Mouse (Mus musculus): ENCODE measurements around the gene Kcnq1. TPM values are rescaled to one million over a fixed set of nuclear protein-coding genes. Genes with fewer than 3 reads are reported as not detected.

Gene Kcnq1
- total RNA-seq, 2 experiments from 2014 or later = 51.7 to 55.3 TPM

- peak; percentile 84 for DNase-seq
Observed at GRCm38 (mm10) chr7:143138789-143139188, 32.6 kb downstream of the Kcnq1 start.

DNA sequence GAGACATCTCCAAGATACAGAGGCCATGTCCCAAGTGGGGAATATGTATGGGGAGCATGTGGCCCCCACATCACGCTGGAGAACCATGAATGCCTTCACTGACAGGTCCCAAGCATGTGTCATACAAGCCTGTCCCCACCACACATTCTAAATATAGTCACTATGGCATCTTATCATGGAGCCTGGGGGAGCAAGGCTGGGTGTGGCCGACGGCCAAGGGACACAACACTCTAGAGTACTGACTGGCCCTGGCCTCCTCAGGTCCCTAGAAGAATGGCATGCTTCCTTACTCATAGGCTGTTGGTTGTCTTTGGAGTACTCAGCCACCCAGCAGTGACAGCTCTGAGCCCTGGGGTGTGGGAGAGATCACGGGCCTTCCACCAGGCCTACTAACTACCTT, 33.8 kb downstream of the Kcnq1 start:
- DNase-seq = peak; percentile 77

GRCm38 (mm10) chr7:143142680-143143079, 36.5 kb downstream of the Kcnq1 start:
- DNase-seq = no peak

- no peak for DNase-seq
Observed at GRCm38 (mm10) chr7:143147015-143147414, 40.9 kb downstream of the Kcnq1 start.

GRCm38 (mm10) chr7:143151171-143151570, 45.0 kb downstream of the Kcnq1 start:
- peak; percentile 66 for DNase-seq

DNA sequence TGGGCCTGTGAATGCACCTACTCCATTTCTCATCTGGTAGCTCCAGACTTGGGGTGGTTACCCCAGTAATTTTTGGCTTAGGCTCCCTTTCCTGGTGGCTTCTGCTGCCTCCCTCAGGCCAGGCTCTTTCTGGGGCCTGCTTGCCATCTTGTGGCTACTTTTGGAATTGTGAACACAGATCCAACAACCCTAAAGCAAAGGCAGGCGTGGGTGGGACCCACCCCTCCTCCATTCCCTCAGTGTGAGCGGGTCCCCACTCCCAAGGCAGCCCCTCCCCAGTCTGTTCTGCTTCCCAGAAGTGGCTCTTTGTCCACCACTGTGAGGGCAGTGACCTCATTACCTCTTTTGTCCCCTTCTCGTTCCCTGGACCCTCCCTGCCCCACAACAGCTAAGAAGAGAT, 46.2 kb downstream of the Kcnq1 start:
- peak; percentile 61 for DNase-seq

- peak; percentile 93 for DNase-seq
Observed at GRCm38 (mm10) chr7:143153915-143154373, 47.8 kb downstream of the Kcnq1 start.

DNA sequence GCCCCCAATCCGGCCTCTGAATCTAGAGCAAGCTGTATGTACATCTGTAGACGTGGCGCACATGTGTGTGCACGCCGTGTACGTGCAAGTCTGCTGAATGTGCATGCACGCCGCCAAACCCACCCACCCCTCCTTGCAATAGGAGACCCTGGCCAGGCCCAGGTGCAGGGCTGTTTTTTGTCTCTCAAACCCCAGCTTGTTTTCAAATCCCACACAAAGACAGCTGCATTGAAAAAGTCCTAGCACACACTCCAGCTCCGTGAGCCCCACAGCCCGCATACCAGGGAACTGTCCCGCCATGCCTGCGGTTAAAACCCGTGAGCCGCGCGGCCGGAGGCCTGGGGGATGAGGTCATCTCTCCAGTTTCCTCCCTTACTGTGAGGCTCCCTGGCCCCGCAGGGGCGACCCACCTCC, 48.3 kb downstream of the Kcnq1 start:
- DNase-seq = peak; percentile 73

GRCm38 (mm10) chr7:143155257-143155656, 49.1 kb downstream of the Kcnq1 start:
- no peak for DNase-seq

DNA sequence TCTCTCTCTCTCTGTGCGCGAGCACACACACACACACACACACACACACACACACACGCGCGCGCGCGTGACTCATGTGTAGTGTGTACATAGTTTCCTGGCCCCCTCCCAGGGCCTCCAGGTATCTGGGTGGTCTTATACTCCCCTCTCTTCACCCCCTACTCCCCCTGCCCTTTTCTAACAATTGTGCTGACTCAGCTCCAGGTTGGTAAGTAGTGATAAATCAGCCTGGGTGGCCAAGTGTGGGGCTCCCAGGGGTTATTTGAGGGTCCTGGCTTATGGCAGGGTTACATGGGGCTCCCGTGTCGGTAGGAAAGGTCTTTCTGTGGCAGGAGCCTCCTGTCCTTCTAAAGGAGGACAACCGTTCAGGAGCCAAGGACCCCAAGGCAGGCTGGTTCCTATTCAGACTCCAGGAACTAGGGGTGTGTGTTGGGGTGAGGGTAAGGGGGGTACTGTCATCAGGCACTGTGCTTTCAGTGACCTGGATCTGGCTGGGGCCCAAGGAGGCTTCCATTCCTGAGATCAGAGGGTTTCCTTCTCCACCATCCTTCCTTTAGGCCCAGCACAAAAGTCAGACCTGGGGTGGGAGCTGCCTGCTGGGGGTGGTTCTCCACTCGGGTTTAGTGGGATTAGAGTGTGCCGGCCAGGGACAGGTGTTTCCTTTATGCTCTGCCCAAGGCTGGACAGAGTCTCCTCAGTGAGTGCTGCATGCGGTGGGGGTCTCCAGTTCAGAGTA, 52.7 kb downstream of the Kcnq1 start:
- no peak for DNase-seq

DNA sequence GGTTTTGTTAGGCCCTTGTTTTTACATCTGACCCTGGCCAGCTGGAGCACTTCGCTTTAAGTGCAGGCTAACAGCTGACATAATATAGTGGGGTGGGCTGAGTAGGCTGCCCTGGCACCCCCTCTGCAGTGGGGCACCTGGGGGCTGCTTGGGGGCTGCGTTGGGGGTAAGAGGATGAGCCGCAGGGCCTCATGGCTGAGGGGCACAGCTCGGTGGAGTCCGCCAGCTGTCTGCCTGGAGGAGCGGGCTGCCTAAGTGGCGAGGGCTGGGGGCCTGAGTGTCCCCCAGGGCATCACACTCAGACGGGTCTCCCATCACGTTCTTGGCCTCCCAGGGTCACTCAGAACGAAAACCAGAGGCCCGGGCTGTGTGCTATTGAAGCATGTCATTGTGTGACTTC, 53.3 kb downstream of the Kcnq1 start:
- DNase-seq = no peak

DNA sequence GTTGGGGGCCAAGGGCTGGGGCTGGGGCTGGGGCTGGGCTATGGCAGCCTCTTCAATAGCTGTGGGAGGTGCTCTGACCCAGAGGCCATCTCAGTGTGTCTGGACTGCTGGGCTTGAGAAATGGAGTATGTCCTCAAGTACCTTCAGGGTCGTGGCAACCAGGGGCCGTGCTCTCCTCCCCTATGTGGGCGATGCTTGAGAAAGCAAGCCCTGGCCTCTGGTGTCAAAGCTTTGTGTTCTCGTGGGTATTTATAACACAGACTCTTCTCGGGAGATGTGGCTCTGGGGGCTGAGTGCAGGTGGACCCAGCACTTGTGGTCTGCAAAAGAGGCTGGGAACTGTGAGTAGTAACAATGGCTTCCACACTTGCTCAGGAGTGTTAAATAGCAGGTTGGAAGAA, 53.9 kb downstream of the Kcnq1 start:
- DNase-seq = no peak

DNA sequence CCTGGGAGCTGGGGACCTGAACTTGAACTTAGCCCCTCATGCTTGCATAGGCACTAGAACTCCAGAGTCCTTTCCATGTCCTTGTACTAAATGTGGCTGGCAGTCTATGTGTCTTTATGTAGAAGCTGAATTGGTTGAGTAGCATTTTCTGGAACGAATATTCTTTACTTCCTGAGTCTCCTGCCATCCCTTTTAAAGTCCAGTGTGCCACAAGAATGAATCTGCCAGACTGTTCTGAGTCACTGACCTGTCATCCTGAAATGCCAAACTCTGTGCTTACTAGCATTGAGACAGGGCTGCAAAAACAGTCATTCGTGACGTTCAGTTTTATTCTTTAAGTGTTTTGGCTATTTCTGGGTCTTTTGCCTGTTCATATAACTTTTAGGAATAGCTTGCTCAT, 55.9 kb downstream of the Kcnq1 start:
- DNase-seq = no peak

GRCm38 (mm10) chr7:143164074-143164473, 57.9 kb downstream of the Kcnq1 start:
- no peak for DNase-seq

GRCm38 (mm10) chr7:143165687-143166265, 59.6 kb downstream of the Kcnq1 start:
- DNase-seq = no peak

DNA sequence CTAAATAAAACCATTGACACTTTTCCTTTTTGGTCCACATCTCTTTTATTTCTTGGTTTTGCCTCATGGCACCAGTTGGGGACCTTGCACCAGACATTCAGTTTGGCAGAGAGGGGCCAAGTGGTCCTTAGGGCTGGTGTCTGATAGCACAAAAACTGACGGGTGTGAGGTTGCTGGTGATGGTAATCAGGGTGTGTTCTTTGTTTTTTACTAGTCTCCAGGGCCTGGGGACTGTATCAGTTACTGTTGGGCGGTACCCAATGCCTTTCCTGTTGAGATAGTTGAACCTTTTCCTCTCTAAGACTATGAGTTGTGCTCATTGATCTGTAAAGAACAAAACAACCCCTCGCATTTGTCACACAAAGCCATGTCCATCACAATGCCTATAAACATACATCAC, 61.1 kb downstream of the Kcnq1 start:
- DNase-seq = no peak

- no peak for DNase-seq
Observed at GRCm38 (mm10) chr7:143169371-143169770, 63.2 kb downstream of the Kcnq1 start.

DNA sequence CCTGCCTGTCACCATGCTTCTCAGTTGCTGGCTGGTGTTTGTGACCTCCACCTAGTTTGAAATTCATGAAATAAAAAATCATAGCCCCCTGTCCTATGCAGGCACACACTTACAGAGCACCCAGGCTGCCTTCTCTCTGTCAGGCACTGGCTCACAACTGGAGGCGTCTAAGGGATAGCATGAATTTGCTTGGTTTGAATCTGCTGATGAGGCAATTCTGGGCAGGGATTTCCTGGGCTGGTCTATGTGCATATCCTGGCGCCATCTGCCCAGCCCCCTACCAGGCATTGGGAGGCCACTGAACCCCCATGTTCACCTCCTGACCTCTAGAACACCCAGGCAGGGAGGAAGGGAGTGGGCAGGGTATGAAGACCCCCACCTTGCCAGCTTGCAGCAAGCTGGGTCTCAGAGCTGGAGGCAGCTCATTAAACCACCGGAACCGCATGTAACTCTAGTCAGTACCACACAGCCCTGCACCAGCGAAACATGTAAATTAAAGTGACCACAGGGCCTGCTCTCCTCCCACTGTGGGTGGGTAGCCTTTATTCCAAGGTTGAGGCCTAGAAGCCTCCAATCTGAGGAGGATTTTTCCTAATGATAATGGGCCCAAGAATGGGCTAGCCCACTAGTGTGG, 66.9 kb downstream of the Kcnq1 start:
- no peak for DNase-seq

- DNase-seq = peak; percentile 34
Observed at GRCm38 (mm10) chr7:143174633-143175032, 68.5 kb downstream of the Kcnq1 start.

DNA sequence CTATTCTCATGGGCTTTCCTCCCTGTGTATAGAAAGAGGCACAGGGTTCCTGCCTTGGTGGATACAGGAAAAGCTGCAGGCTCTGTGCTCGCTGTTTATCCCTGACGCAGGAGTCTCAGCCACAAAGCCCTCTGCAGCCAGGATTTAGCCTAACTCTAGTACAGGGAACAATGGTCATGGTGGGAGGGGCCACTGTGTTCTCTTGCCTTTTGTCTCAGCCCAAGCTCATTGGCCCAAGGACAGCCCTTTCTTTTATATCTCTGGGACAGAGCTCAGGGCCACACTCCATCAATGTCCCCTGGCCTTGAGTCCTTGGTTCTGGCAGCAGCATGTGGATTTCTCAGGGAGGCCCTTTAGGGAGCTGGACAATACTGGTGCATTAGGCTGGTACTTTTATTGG, 72.7 kb downstream of the Kcnq1 start:
- peak; percentile 17 for DNase-seq

- DNase-seq = peak; percentile 91
Observed at GRCm38 (mm10) chr7:143180761-143181160, 74.6 kb downstream of the Kcnq1 start.

DNA sequence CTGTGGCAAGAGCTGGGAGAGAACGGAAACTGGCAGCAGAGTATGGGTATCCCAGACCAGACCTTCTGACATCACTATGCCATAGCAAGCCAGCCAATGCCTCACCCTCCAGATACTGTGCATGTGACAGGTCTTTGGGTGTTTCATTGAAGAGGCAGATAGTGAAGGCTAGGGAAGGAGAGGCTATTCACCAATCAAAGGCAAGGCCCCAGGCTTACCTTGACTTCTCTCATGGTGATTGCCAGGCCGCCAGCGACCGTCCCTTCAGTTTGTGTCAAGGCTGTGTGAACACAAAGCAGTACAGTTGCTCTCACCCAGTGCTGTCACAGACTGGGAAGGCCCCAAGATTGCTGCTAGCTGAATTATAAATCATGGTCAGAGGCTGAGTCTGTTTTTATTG, 75.1 kb downstream of the Kcnq1 start:
- no peak for DNase-seq

- no peak for DNase-seq
Observed at GRCm38 (mm10) chr7:143185506-143185905, 79.3 kb downstream of the Kcnq1 start.

GRCm38 (mm10) chr7:143186378-143186777, 80.2 kb downstream of the Kcnq1 start:
- no peak for DNase-seq
